Mouse (Mus musculus): ENCODE results near the gene Cldn10.
"Not testable (repeated sequence)": the region's sequence is repeated elsewhere in the genome, so short reads cannot be mapped to it uniquely, and the experiment has no call there.

Gene Cldn10

GRCm38 (mm10) chr14:118783326-118783935 is 4.3 kb upstream of the Cldn10 start:
- no peak for DNase-seq

DNA sequence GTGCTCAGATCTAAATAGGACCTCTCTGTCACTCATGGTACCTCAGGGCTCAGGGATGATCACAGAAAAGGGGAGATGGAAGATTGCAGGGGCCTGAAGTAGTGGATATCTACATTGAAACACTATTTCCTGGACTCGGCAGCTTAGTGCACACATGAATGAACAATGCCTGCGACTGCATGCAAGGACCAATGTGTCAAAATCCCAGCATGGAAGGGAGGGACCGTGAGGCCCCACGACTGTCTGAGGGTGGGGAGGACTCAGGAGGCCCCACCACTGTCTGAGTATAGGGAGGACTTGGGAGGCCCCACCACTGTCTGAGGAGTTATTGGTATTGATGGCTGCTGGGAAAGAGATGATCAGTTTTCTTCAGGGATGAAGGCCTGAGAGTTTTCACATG is 2.5 kb downstream of the Cldn10 start:
- no peak for DNase-seq

DNA sequence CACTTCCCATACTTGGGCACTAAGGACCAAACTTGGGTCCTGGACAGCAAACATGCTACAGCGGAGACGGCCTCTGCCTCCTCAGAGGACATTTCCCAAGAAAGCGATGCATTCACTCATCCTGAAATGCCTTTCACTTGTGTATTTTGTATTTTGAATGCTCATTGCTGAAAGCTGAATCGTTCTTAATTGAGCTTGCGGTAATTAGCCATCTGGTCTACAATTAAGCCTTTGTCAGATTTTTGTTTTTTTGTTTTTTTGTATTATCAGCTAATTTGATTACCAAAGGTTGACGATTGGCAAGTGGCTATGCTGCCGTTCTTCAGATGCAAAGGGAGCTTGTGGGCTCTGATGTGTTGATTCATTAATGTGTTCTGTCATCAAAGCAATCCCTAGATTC is 5.2 kb downstream of the Cldn10 start:
- no peak for DNase-seq

- no peak for DNase-seq
Observed at GRCm38 (mm10) chr14:118793416-118793815, 5.7 kb downstream of the Cldn10 start.

- DNase-seq, result no peak
Observed at GRCm38 (mm10) chr14:118794196-118794595, 6.5 kb downstream of the Cldn10 start.

- DNase-seq, result no peak
Observed at GRCm38 (mm10) chr14:118794893-118795292, 7.2 kb downstream of the Cldn10 start.

- DNase-seq, result no peak
Observed at GRCm38 (mm10) chr14:118795915-118796693, 8.4 kb downstream of the Cldn10 start.

DNA sequence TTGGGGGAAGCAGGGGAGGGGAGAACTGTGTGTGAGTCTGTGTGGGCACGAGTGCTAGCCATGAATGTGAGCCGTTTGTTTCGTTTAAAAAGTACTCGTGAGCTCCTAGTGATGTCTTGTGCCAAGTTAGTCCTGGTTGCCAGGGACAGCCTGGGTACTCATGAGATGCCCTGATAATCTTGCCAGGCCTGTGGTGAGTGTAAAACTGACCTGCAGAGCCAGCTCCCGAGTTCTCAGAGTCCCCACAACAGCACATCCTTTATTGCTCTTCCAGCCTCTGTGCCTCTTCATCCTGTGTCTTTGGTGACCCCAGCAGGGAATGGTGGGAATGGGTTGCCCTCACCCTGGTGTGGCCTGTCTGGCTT is 9.0 kb downstream of the Cldn10 start:
- DNase-seq, result no peak

DNA sequence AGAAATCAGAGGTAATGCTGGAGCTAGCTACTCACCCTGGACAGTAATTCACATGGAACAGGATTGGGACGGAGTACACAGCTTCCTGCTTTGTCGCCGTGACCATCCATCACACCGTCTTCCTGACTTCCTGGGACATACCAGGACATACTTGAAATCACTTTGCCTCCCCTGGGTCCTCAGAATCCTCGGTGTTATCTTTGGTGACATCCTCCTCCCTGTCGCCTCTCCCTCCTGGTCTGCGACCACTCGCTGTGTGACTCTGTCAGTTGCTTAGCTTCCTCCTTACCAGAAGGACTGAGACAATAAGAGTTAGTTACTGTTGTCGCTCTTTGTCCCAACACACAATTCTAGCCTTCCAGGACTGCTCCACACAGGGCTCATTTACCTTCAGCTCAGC is 9.6 kb downstream of the Cldn10 start:
- DNase-seq, result no peak

DNA sequence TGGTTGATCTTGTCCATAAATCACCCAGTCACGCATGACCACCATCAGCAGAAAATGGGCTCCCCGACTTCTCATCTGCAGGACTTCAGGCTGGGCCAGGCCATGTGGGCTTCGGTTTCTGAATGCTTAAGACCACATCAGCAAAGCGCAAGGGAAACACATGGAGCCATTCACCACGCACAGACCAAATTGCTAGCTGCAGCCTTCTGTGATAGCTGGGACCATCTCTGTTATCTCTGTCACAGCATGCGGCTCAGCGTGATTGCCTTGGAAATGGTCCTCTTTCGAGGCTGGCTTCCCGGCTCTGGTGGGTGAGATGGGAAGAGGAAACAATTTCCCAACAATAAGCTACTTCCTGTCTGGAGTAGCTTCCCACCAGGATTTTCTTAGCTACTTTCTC is 12.2 kb downstream of the Cldn10 start:
- DNase-seq, result no peak

DNA sequence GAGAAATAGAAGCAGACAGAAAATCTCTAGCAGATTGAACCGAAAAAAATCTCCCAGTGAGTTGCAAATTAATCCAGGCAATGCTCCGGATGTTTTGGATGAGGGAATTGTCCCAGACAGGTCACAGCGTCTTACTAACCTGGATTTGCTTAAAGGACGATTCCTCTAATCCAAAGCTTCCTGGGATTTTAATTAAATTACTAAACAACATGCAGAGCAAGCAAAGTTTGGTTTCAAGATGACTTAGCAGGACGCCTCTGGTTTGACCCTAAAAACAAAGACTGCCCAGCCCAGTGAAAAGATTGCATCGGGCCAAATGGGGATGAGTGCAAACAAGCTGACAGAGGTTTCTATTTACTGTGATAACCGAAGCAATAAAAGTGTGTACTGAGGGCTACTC is 16.2 kb downstream of the Cldn10 start:
- no peak for DNase-seq

DNA sequence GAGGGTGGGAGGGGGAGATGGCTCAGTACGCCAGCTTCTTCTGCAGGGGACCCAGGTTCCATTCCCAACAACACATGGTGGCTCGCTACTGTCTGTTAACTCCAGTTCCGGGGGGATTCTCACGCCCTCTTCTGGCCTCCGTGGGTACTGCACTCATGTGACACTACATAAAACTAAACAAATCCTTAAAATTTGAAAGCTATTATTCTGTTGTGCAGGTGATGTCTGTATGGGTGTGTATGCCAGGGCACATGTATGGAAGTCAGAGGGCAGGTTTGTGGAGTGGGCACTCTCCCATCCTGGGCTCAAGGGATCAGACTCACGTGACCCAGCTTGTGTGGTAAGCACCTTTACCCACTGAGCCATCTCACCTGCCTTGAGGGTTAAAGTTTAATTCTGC is 16.6 kb downstream of the Cldn10 start:
- no peak for DNase-seq

DNA sequence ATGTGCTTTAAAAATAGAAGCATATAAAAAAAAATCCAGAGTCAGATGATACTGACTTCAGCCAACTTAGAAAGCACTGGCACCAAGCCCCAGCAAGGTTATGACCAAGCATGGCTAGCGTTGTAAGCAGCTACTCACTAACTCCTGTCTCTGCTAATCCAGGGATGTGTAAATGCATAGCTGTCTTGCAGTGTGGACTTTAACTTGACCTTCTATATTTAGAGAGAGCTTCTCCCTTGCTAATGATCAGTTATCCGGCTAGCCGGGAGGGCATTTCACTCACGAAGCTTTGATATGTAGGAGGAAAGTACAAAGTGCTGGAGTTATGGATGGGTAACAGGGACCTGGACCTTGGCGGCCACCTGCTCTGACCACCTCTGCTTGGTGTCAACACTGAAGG is 19.9 kb downstream of the Cldn10 start:
- DNase-seq, result no peak

- DNase-seq, result not testable (repeated sequence)
Observed at GRCm38 (mm10) chr14:118808183-118808582, 20.5 kb downstream of the Cldn10 start.

GRCm38 (mm10) chr14:118809686-118810085 is 22.0 kb downstream of the Cldn10 start:
- DNase-seq, result no peak

- DNase-seq, result not testable (repeated sequence)
Observed at GRCm38 (mm10) chr14:118811256-118811655, 23.5 kb downstream of the Cldn10 start.

- no peak for DNase-seq
Observed at GRCm38 (mm10) chr14:118813111-118813510, 25.4 kb downstream of the Cldn10 start.

DNA sequence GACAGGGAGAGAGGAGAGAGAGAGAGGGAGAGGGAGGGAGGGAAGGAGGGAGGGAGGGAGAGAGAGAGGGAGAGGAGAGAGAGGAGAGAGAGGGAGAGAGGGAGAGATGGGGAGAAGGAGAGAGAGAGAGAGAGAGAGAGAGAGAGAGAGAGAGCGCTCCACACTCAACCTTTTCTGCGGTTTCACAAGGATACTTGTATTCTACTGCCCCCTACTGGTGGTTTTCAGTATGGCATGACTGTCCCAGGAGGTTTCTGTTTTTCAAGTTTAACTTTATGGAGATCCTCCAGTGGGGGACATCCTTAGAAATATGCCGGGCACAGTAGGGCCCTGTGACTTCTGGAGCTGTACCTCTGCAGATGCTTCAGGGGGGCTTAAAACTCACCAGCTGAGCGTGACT is 28.8 kb downstream of the Cldn10 start:
- peak in 1 of 2 experiments; percentile 21 for DNase-seq

DNA sequence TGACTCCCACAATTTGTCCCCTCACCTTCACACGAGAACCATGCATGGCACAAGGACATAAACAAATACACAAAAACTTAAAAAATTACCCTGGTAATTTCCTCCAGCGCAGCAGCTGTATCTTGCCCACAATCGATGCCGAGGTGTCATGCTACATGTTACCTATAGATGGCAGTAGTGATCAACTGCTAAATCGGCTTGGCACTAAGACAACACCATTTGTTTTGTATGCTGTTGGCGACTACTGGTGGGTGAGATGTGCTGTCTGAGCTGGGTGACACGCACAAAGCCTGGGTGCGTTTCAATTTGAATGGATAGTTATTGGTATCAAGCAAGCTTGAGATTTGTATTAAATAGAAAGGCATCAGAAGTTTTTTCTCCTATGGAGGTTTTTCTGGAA is 32.4 kb downstream of the Cldn10 start:
- DNase-seq, result peak; percentile 30 to 61

- peak in 1 of 2 experiments; percentile 21 for DNase-seq
Observed at GRCm38 (mm10) chr14:118822816-118823215, 35.1 kb downstream of the Cldn10 start.

- no peak for DNase-seq
Observed at GRCm38 (mm10) chr14:118823313-118823712, 35.6 kb downstream of the Cldn10 start.

DNA sequence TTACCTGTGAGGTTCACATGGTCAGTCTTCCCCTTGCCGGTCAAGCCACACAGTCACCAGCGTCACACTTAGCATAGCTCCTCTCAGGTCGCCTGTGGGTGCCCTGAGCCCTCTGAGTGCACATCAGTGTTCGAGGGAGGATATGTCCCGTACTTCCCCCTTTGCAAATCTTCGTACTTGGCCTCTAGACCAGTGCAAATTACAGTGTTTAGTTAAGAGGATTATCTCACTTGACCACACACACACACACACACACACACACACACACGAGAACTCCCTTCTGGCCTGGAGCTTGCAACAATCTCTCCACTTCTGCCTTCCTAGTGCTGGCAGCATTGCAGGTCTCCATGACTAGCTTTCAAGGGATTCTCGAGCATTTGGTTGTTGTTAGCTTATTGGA is 38.6 kb downstream of the Cldn10 start:
- no peak for DNase-seq

DNA sequence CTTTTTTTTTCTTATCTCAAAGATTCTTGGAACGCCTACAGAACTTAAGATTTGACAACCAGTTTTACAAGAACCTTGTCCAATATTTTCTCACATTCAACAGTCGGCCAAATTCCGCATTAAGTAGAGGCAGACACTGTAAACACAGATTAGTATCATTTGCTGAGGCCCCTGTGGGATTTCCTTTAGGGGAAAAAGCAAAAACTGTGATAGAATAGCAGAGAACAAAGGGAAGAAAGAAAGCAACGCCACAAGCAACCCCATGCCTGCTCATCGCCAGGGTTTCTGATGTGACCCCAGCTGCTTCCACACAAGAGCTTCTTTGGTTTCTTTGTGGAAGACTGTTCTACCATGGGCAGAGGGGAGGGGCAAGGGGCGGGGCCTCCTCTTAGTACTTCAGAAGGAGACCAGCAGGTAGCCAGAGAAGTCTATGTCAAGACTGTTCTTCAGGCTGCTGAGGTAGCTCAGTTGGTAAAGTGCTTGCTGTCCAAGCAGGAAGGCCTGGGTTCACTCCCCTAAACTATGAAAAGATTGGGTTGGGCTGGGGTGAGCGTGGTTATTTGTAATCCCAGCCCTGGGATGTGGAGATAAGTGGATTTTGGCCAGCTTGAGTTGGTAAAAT is 39.7 kb downstream of the Cldn10 start:
- peak; percentile 15 to 37 for DNase-seq
